Mouse (Mus musculus): ENCODE results near the gene Amotl2. TPM values are rescaled to one million over a fixed set of nuclear protein-coding genes. Genes with fewer than 3 reads are reported as not detected.

The Amotl2 gene
- total and polyA plus RNA-seq, 2 experiments from 2014 or later, result 31.0 to 116 TPM

DNA sequence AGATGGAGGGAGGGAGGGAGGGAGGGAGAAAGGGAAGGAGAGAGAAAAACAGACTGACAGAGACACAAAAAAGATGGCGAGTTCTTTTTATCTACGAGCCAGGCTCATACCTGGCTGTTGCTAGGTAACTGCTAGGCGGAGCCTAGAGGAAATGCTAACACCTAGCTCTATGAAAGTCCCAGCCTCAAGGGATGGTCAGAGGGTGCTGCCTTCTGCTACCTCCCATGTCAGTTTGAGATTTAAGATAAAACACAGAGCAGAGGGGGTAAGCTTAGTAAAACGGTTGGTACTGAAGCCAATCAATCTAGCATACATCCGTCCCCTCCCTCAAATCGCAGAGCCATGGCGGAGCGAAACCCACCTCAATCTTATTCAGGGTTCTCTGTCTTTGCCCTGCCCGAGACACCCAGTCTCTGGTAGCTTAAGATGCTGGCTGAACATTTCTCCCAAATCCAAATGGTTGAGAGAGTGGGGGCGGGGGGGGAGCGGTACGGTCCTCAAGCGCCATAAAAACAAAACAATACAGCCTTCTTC, 27.0 kb upstream of the Amotl2 start:
- no peak for TF ChIP-seq CTCF (IDR thresholded peaks at IDR 0.05; ENCODE audit: low read depth)
- no peaks in the 10 kb centered on the region for H3K27me3 ChIP-seq (ENCODE audit: insufficient read depth, low read length)
- H3K9me3 ChIP-seq (ENCODE audit: low read length), result no peaks in the 10 kb centered on the region
- H3K27ac ChIP-seq, result peak overlapping the region; percentile 97
- ATAC-seq (peak; percentile 72), DNase-seq (ENCODE audit: low spot score) (peak; percentile 78)
- H3K4me1 ChIP-seq (ENCODE audit: insufficient read depth, low read length), result peaks cover 6% of the 10 kb centered on the region; the same call in 1 of the 2 replicates
- 2% methylated on average over 13 of the region's 13 CpGs for WGBS
- H3K4me3 ChIP-seq (ENCODE audit: low read length), result peak overlapping the region; percentile 49
- peak overlapping the region; percentile 81 for H3K9ac ChIP-seq (replicated peaks; ENCODE audit: low read length)
- no peaks in the 10 kb centered on the region for H3K36me3 ChIP-seq (ENCODE audit: insufficient read depth, low read length)
- H3K4me2 ChIP-seq (ENCODE audit: low read depth, low read length), result peak overlapping the region; percentile 92

DNA sequence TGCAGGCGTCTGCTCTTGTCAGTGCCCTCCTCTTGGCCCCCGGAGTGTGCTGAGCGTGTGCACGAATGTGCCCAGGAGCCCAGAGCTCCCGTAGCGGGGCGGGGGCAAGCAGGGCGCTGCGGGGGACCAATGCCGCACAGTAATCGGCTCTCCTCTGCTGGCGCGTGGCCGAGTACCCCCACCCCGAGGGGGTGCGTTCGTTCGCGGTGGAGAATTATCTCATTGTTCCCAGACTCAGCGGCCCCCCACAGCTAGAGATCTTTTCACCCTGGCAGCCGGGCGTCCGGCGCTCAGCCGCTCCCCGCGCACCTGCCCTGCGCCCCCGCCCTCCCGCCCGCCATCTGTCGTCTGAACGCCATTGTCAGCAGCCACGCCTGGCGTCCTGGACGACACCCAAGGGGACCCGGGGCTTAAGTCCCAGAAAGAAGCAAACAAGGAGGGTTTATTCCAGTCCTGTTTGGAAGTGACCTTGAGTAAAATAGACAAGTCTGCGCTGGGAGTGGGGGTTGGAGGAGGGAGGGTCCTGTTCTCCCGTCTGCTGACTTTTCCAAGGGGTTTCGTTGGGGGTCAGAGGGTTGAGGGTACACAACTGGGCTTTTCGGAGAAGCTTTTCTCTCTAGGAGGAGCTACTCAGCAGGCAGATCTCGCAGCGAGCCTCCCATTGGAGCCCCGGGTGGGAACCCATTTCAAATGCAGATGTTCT, 26.4 kb upstream of the Amotl2 start:
- no peaks in the 10 kb centered on the region for H3K9me3 ChIP-seq (ENCODE audit: low read length)
- WGBS, result 1% methylated on average over 44 of the region's 44 CpGs
- TF ChIP-seq CTCF (IDR thresholded peaks at IDR 0.05; ENCODE audit: low read depth), result no peak

DNA sequence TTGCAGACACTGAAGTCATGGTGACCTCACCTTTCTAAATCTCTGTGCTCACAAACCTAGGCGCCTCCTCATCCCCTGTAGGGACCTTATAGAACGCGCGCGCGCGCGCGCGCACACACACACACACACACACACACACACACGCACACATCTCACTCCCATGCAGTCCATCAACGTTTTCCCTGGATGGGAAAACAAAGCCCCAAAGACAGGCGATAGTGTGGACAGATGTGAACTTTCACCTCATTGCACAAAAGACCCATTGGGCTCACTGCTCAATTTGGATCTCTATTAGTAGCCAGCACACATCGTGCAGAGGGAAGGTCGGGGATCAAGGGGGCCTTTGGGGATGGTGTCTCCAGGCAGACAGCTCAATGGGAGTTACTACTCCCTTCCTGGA, 25.6 kb upstream of the Amotl2 start:
- Histone ChIP-seq H3K9ac (replicated peaks; ENCODE audit: low read length) (peak overlapping the region; percentile 81; the same call in 1 of the 2 replicates), H3K4me2 (ENCODE audit: low read depth, low read length) (peak overlapping the region; percentile 92), H3K9me3 (ENCODE audit: low read length) (no peaks in the 10 kb centered on the region), H3K27me3 (ENCODE audit: insufficient read depth, low read length) (no peaks in the 10 kb centered on the region), H3K4me3 (ENCODE audit: low read length) (peak overlapping the region; percentile 49), H3K4me1 (ENCODE audit: insufficient read depth, low read length) (peaks cover 6% of the 10 kb centered on the region; the same call in 1 of the 2 replicates), H3K27ac (peak overlapping the region; percentile 97; the same call in 1 of the 2 replicates), H3K36me3 (ENCODE audit: insufficient read depth, low read length) (no peaks in the 10 kb centered on the region)
- no peak for TF ChIP-seq CTCF (IDR thresholded peaks at IDR 0.05; ENCODE audit: low read depth)
- DNase-seq (ENCODE audit: low spot score), result peak; percentile 54
- ATAC-seq, result peak; percentile 31; the same call in 1 of the 2 replicates
- WGBS, result 9% methylated on average over 15 of the region's 15 CpGs

More for the DNA sequence above, 26.4 kb upstream of the Amotl2 start:
- H3K4me3 ChIP-seq (ENCODE audit: low read length), result peak overlapping the region; percentile 49
- H3K4me2 ChIP-seq (ENCODE audit: low read depth, low read length), result peak overlapping the region; percentile 92
- peak; percentile 86 for DNase-seq (ENCODE audit: low spot score)
- no peaks in the 10 kb centered on the region for H3K36me3 ChIP-seq (ENCODE audit: insufficient read depth, low read length)
- H3K27ac ChIP-seq, result peak overlapping the region; percentile 97
- H3K27me3 ChIP-seq (ENCODE audit: insufficient read depth, low read length), result no peaks in the 10 kb centered on the region
- H3K9ac ChIP-seq (replicated peaks; ENCODE audit: low read length), result peak overlapping the region; percentile 81
- ATAC-seq, result peak; percentile 87
- H3K4me1 ChIP-seq (ENCODE audit: insufficient read depth, low read length), result peaks cover 6% of the 10 kb centered on the region; the same call in 1 of the 2 replicates

DNA sequence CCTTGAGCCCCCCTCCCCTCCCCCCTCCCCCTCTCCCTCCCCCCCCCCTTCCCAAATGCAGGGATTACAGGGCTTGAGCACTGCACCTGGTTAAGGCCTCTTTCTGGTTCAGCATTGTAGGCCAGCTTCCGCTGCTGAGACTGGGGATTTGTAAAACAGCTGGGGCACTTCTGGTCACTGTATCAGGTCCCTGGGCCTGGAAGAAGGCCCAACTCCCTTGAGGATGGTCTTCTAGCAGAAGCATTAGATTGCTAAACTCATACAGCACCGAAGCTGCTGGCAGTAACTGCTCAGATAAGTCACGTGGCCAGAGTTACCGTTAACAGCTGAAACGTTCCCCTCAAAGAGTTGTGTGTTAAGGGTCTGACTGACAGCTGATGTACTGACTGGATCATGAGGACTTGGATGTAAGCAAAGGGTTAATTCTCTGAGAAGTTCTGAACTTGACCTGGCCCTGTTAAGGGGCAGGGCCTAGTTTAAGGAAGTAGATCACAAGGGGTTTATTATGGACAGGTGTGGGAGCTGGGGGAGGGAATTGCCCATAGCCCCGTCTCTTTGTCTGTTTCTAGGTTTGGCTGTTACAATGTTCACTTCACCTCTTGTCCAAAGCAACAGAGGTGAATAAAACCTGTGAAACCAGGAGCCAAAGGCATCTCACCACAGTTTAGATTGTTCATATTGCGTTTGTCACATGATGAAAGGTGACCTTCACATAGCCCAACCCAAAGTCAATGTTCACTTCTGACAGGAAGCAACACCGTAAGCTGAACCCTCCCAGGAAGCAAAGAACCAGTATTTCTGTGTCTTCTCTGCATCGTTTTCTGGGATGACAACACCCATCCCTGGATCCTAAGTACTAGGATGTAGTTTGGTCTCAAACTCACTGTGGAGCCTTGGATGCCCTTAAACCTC, 23.7 kb upstream of the Amotl2 start:
- Histone ChIP-seq H3K4me2 (ENCODE audit: low read depth, low read length) (no peak overlapping the region), H3K9ac (replicated peaks; ENCODE audit: low read length) (no peak overlapping the region), H3K4me1 (ENCODE audit: insufficient read depth, low read length) (peaks cover 6% of the 10 kb centered on the region; the same call in 1 of the 2 replicates), H3K36me3 (ENCODE audit: insufficient read depth, low read length) (no peaks in the 10 kb centered on the region), H3K27ac (no peak overlapping the region), H3K9me3 (ENCODE audit: low read length) (no peaks in the 10 kb centered on the region), H3K27me3 (ENCODE audit: insufficient read depth, low read length) (no peaks in the 10 kb centered on the region), H3K4me3 (ENCODE audit: low read length) (no peak overlapping the region)
- DNase-seq (ENCODE audit: low spot score), result no peak
- no peak for TF ChIP-seq CTCF (IDR thresholded peaks at IDR 0.05; ENCODE audit: low read depth)
- 48% methylated on average over 9 of the region's 9 CpGs for WGBS
- no peak for ATAC-seq

DNA sequence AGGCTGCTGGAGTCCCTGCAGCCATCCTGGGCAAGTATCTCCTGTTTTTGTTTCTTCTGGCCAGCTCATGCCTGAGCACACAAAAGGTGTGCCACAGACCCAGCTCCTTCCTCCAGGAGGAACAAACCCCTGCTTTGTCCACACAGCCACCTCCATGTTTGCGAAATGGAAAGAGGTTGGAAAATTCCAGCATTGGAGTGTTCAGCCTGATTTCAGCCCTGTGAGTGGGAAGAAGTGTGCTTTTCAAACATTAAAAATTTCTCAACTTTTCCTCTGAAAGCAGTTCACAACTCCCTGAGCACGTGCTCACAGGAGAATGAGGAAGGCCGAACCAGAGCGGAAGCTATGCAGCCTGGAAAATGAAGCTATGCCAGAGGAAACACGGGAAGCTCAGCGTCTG, 15.4 kb upstream of the Amotl2 start:
- Histone ChIP-seq H3K27me3 (ENCODE audit: insufficient read depth, low read length) (no peaks in the 10 kb centered on the region), H3K4me1 (ENCODE audit: insufficient read depth, low read length) (no peaks in the 10 kb centered on the region), H3K4me3 (ENCODE audit: low read length) (no peak overlapping the region), H3K9me3 (ENCODE audit: low read length) (no peaks in the 10 kb centered on the region), H3K27ac (no peak overlapping the region), H3K9ac (replicated peaks; ENCODE audit: low read length) (no peak overlapping the region), H3K36me3 (ENCODE audit: insufficient read depth, low read length) (no peaks in the 10 kb centered on the region), H3K4me2 (ENCODE audit: low read depth, low read length) (no peak overlapping the region)
- TF ChIP-seq CTCF (IDR thresholded peaks at IDR 0.05; ENCODE audit: low read depth), result no peak
- DNase-seq (ENCODE audit: low spot score) (no peak), ATAC-seq (no peak)
- 86% methylated on average over 6 of the region's 6 CpGs for WGBS

DNA sequence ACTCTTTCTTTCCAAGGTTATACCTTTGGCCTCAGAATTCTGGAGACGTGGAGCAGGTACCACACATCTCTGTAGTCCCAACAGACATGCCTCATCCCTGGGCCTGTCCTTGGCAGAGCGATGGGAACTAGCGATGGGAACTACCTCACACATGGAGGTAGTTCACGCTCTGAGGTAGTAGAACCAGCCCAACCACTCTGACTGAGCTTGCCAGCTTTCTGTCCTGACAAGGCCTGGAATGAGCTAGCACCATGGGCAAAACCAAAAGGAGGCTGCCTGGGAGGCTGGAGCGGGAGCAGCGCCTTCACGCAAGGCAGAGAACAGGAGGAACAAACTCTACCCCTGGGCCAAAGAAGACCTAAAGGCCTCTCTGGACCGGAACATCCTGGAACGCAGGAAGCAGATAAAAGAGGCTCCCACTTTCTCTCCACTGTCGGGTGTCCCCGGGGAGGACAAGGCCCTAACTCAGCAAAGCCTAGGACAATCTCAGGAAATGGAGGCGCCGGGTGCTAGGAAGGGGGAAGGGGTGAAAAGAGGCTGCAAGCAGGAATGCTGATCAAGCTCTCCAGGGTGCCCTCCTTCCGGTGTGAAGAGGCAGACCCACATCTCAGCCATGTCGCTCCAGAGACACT, 6.9 kb upstream of the Amotl2 start:
- H3K36me3 ChIP-seq (ENCODE audit: insufficient read depth, low read length), result no peaks in the 10 kb centered on the region
- no peak for TF ChIP-seq CTCF (IDR thresholded peaks at IDR 0.05; ENCODE audit: low read depth)
- 0 out of 2 replicates have a peak, but pooled peaks cover under 1% of the 10 kb centered on the region for H3K4me1 ChIP-seq (ENCODE audit: insufficient read depth, low read length)
- no peaks in the 10 kb centered on the region for H3K9me3 ChIP-seq (ENCODE audit: low read length)
- H3K4me2 ChIP-seq (ENCODE audit: low read depth, low read length), result no peak overlapping the region
- H3K9ac ChIP-seq (replicated peaks; ENCODE audit: low read length), result no peak overlapping the region
- DNase-seq (ENCODE audit: low spot score) (no peak), ATAC-seq (no peak)
- no peak overlapping the region for H3K4me3 ChIP-seq (ENCODE audit: low read length)
- H3K27ac ChIP-seq, result peak overlapping the region; percentile 7; the same call in 1 of the 2 replicates
- no peaks in the 10 kb centered on the region for H3K27me3 ChIP-seq (ENCODE audit: insufficient read depth, low read length)
- WGBS, result 77% methylated on average over 15 of the region's 15 CpGs
